Mouse (Mus musculus) megakaryocyte, embryonic 14.5 days (primary cell): Measurements from ENCODE around the gene Fis1. TPM values are rescaled to one million over a fixed set of nuclear protein-coding genes. Genes with fewer than 3 reads are reported as not detected.

ENCODE experiments used
- H3K27me3 ChIP-seq: replicated peaks from 2 replicates; pipeline ENCODE3; 2012; ENCODE audit warnings: inconsistent platforms
- H3K36me3 ChIP-seq: replicated peaks from 2 replicates; pipeline ENCODE3; 2012; ENCODE audit warnings: low read length, inconsistent platforms, mixed read lengths
- H3K4me1 ChIP-seq: 2 replicates; pipeline ENCODE4 v1.6.1; 2012; ENCODE audit warnings: inconsistent platforms
- H3K4me3 ChIP-seq: replicated peaks from 2 replicates; pipeline ENCODE3; 2012; ENCODE audit warnings: moderate library complexity, mild to moderate bottlenecking, inconsistent platforms
- H3K9me3 ChIP-seq: 2 replicates; pipeline ENCODE4 v1.6.1; 2012; ENCODE audit warnings: inconsistent platforms
- FLI1 ChIP-seq: IDR thresholded peaks from 2 replicates; pipeline ENCODE4 v1.6.1; 2012; ENCODE audit warnings: low read length, inconsistent platforms, mixed read lengths
- GATA1 ChIP-seq: IDR thresholded peaks from 3 replicates; pipeline ENCODE4 v1.6.1; 2012; ENCODE audit warnings: mixed read lengths, low read length, inconsistent platforms, borderline replicate concordance
- polyA plus RNA-seq: library from polyadenylated mRNA; stranded (reverse); fragments of >175 nt; gene quantifications from 2 replicates; pipeline ENCODE4 v1.2.3, GENCODE M21; 2012; ENCODE audit warnings: low replicate concordance; ENCODE audit not compliant: insufficient read depth

The Fis1 gene
- polyA plus RNA-seq, 1 experiment = 1,064 TPM

DNA sequence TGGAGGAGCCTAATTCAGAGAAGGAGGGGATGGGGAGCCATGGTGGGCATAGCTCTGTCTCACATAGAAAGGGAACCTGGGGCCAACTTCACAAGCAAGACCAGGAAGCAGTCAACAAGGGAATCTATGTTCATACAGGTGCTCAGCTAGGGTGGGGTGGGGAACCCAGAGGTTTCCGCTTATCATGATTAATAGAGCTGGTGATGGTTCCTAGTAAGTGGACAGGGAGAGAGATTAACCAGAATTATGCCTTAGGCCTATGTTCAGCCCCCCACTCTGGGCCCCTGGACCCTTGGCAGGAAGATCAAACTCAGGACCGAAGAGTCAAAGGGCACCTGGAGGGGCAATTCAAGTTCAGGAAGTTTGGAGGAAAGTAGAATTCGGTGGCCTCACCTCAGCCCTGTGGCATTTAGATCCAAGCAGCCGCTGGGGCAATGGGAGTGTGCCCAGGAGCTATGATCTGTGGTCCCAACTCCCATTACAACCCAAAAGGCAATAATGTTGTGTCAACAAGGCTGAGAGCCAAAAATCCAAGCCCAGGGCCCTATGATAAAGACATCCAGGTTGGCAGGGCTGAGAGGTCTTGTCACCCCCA, 13.9 kb downstream of the Fis1 start:
- peaks cover 61% of the 10 kb centered on the region for H3K36me3 ChIP-seq
- no peaks in the 10 kb centered on the region for H3K9me3 ChIP-seq
- TF ChIP-seq GATA1 (no peak), FLI1 (no peak)
- H3K4me3 ChIP-seq = no peak overlapping the region
- H3K4me1 ChIP-seq = peaks cover 44% of the 10 kb centered on the region
- no peaks in the 10 kb centered on the region for H3K27me3 ChIP-seq

DNA sequence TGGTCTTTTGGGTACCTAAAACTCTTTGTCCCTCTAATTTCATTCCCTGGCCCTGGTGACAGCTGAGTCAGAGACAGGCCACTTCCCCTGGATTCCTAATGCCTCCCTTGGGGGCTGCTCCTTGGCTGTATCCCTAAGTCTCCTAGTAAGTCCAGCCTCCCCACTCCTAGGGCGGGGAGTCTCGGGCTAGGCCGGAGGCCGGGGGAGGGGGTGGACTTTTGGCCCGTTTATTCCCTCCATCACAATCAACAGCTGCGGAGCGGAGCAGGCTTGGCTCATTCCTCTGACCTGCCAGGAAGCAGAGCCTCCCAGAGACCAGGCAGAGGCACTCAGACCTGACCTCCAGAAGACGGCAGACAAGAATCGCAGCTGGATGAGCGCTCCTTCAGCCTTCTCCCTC, 14.5 kb downstream of the Fis1 start:
- H3K4me3 ChIP-seq = no peak overlapping the region
- no peaks in the 10 kb centered on the region for H3K9me3 ChIP-seq
- peaks cover 61% of the 10 kb centered on the region for H3K36me3 ChIP-seq
- TF ChIP-seq FLI1 = no peak
- TF ChIP-seq GATA1 = no peak
- peaks cover 43% of the 10 kb centered on the region for H3K4me1 ChIP-seq
- peaks cover 2% of the 10 kb centered on the region for H3K27me3 ChIP-seq

DNA sequence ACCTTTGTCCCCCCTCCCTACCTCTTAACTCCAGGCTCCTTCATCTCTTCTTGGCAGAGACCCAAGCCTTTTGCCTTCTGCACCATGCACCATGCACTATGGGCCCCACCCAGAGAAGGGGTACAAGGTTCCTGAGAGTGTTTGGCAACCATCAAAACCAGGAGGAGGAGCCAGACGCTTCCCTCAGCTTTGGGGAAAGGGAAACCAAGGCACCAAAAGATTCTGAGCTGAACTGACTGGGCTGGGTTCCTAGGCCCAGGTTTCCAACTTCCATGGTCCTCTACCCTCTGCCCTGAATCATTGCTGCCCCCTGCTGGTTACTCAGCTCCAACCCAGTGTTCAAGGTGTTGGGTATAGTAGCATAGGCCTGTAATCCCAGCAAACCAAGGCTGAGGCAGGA, 17.6 kb downstream of the Fis1 start:
- Histone ChIP-seq H3K27me3 (peaks cover 17% of the 10 kb centered on the region), H3K4me3 (no peak overlapping the region), H3K9me3 (no peaks in the 10 kb centered on the region), H3K4me1 (peaks cover 33% of the 10 kb centered on the region), H3K36me3 (peaks cover 32% of the 10 kb centered on the region)
- TF ChIP-seq FLI1 (no peak), GATA1 (no peak)

DNA sequence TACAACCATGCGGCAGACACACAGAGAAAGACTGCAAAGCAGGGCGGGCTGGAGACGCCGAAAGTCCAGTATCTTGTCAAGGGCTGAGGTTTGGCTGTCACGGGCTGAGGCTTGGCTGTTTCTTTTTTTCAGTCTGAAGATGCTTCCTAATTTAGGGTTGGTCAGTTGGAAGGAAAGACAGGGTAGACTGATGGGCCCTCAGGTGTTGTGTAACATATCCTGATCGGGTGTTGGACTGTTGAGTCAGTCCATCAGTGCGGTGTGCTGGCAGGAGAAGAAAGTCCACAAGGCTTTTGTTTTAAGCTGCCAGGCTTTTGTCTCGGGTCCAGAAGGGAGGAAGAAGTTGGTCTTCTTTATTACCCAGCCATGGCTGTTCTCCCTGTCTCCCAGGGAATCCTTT, 20.6 kb downstream of the Fis1 start:
- no peak for TF ChIP-seq GATA1
- TF ChIP-seq FLI1 = no peak
- H3K4me3 ChIP-seq = no peak overlapping the region
- H3K36me3 ChIP-seq = peaks cover 2% of the 10 kb centered on the region

DNA sequence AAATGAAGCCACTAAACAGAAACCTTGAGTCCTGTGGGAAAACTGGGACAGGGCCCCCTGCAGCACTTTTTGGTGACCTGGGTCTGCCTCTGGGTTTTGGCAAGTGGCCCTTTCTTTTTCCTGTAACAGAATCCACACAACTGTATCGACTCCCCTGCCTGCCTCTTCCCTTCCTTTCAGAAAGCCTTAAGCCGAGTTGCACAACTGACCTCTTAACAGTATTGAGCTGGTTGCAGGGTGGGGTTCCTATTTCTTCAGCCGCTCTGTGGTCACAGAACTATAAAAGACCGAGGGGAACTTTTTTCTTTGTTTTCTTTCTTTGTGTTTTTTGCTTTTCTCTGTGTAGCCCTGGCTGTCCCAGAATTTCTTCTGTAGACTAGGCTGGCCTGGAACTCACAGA, 24.7 kb downstream of the Fis1 start:
- Histone ChIP-seq H3K4me3 (no peak overlapping the region), H3K27me3 (peaks cover 16% of the 10 kb centered on the region), H3K9me3 (peaks cover 6% of the 10 kb centered on the region), H3K4me1 (peaks cover 20% of the 10 kb centered on the region), H3K36me3 (peaks cover 31% of the 10 kb centered on the region)
- no peak for TF ChIP-seq FLI1
- no peak for TF ChIP-seq GATA1

More for the DNA sequence above, 20.6 kb downstream of the Fis1 start:
- peaks cover 18% of the 10 kb centered on the region for H3K27me3 ChIP-seq
- no peaks in the 10 kb centered on the region for H3K9me3 ChIP-seq
- peaks cover 20% of the 10 kb centered on the region for H3K4me1 ChIP-seq

DNA sequence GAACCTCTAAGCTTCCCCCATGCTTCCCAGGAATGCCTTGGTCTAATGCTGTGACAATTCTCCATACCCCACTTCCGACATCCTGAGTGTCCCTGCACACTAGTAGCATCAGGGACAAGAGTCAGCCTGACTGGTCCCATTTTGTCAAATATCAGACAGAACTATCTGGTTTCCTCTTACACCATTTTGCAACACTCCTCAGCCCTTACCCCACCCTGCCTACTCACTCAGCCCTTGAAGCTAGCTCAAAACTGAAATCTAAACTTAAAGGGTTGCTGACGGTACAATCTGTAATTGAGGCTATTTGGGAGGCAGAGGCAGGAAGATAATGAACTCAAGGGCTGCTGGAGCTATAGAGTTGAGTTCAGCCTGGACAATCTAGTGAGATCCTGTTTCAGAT, 26.7 kb downstream of the Fis1 start:
- TF ChIP-seq FLI1 = no peak
- no peak for TF ChIP-seq GATA1
- H3K4me1 ChIP-seq = peaks cover 9% of the 10 kb centered on the region; the same call in 1 of the 2 replicates
- peaks cover 51% of the 10 kb centered on the region for H3K36me3 ChIP-seq
- peaks cover 6% of the 10 kb centered on the region for H3K9me3 ChIP-seq
- H3K27me3 ChIP-seq = peaks cover 7% of the 10 kb centered on the region
- H3K4me3 ChIP-seq = no peak overlapping the region

DNA sequence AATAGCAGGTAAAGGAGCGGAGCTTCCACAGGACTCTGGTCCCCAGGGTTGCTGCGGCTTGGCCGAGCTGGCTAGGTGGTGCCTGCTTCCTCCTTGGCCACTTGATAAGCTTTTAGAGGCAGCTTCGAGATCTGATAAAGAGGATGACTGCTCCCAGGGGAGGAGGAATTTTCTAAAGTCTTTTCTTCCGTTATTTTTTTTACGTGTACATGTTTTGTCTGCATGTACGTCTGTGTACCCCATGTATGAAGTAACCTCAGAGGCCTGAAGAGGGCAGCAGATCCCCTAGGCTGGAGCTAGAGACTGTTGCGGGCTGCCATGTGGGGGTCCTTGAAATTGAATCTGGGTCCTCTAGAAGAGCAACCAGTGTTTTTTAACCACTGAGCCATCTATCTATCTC, 27.9 kb downstream of the Fis1 start:
- TF ChIP-seq FLI1 (no peak), GATA1 (no peak)
- Histone ChIP-seq H3K27me3 (no peaks in the 10 kb centered on the region), H3K36me3 (peaks cover 55% of the 10 kb centered on the region), H3K4me1 (peaks cover 12% of the 10 kb centered on the region), H3K4me3 (no peak overlapping the region), H3K9me3 (peaks cover 6% of the 10 kb centered on the region)

DNA sequence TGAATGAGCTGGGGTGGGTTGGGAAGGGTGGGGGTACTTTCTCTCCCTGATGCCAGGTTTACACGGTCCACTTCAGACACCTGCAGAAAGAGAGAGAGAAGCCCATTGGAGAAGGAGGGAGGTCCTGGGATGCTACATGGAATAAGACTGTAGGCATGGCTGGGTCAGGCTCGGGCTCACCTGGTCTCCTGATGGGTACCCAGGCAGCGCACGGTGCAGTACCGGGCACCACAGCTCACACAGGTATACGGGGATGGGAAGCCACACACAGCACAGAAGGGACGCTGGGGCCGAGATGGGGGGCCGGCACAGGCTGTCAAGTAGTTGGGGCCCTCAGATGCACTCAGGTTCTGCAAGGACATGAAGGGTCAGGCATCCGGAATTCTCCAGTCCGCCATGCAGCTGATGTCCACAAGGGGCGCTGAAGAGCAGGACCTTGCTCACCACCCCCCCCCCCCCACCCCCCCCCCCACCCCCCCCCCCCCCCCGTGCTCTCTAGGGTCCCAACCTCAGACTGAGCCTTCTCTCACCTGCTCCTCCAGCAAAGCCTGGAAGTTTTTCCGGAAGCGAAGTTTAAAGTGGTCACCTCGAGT, 29.4 kb downstream of the Fis1 start:
- H3K36me3 ChIP-seq = peaks cover 55% of the 10 kb centered on the region
- no peaks in the 10 kb centered on the region for H3K27me3 ChIP-seq
- no peak overlapping the region for H3K4me3 ChIP-seq
- no peak for TF ChIP-seq GATA1
- no peak for TF ChIP-seq FLI1
- peaks cover 6% of the 10 kb centered on the region for H3K9me3 ChIP-seq
- peaks cover 18% of the 10 kb centered on the region for H3K4me1 ChIP-seq

DNA sequence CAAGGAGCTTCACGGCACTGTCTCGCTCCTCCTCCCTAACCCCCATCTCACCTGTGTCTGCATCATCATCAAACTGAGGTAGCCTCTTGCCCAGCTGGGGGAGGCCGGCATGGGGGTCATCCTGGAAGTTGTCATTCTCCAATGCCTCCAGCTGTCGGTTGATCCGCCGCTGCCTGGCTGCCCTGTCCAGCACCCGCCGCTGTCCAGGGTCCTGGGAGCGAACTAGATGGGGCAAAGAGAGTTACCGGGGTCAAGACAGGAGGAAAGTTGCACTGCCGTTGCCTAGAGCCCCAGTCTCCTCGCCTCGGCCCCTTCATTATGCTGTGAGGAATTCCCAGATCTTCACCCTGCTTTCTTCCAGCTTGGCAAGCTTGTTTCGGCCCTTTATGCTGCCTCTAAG, 31.8 kb downstream of the Fis1 start:
- no peak for TF ChIP-seq GATA1
- TF ChIP-seq FLI1 = no peak
- Histone ChIP-seq H3K4me1 (peaks cover 34% of the 10 kb centered on the region), H3K27me3 (no peaks in the 10 kb centered on the region), H3K9me3 (no peaks in the 10 kb centered on the region), H3K36me3 (peaks cover 64% of the 10 kb centered on the region), H3K4me3 (no peak overlapping the region)

DNA sequence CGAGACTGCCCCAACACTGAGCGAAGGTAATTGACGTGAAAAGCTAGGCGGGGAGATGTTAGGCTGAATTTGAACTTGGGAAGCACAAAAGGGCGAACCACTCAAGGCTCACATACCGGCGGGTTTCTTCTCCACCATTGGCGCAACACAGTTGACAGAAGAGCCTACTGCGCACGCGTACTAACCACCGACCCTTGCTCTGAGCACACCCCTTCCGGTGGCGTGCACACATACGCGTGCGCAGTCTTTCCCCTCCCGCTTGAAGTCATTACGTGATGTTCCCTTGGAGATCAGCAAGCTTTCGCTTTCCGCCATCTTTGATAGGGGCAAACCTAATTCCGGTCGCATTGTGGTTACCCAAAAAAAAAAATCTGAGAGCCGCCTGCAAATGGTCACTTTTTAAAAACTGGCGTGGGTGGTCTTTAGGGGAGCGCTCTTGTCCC, 33.6 kb downstream of the Fis1 start, which contains the start of gene Plod3:
Plod3 (plus strand) TSS at position 325 of the 443 bp plus-strand sequence.
- H3K36me3 ChIP-seq = peaks cover 67% of the 10 kb centered on the region
- H3K4me1 ChIP-seq = peaks cover 40% of the 10 kb centered on the region
- no peaks in the 10 kb centered on the region for H3K9me3 ChIP-seq
- no peaks in the 10 kb centered on the region for H3K27me3 ChIP-seq
- TF ChIP-seq FLI1 (no peak), GATA1 (no peak)
- H3K4me3 ChIP-seq = peak within 1 kb of the TSS; percentile 95
